Mouse (Mus musculus): Measurements from ENCODE around the gene Lamc2. TPM values are rescaled to one million over a fixed set of nuclear protein-coding genes. Genes with fewer than 3 reads are reported as not detected.

The Lamc2 gene
- polyA plus RNA-seq, 1 experiment, result 0.01 TPM

GRCm38 (mm10) chr1:153109346-153109745, 76.9 kb downstream of the Lamc2 start:
- Histone ChIP-seq H3K4me1 (ENCODE audit: control insufficient read depth) (no peaks in the 10 kb centered on the region), H3K36me3 (ENCODE audit: control insufficient read depth) (no peaks in the 10 kb centered on the region), H3K9me3 (ENCODE audit: control insufficient read depth, low read length) (no peaks in the 10 kb centered on the region), H3K4me3 (replicated peaks) (no peak overlapping the region), H3K27me3 (ENCODE audit: control insufficient read depth) (no peaks in the 10 kb centered on the region)
- TF ChIP-seq TAL1 (IDR thresholded peaks at IDR 0.05; ENCODE audit: low read length) (no peak), GATA1 (IDR thresholded peaks at IDR 0.05; ENCODE audit: low read length) (no peak)

- Histone ChIP-seq H3K9me3 (ENCODE audit: control insufficient read depth, low read length) (no peaks in the 10 kb centered on the region), H3K36me3 (ENCODE audit: control insufficient read depth) (no peaks in the 10 kb centered on the region), H3K27me3 (ENCODE audit: control insufficient read depth) (no peaks in the 10 kb centered on the region), H3K4me1 (ENCODE audit: control insufficient read depth) (no peaks in the 10 kb centered on the region), H3K4me3 (replicated peaks) (no peak overlapping the region)
- no peak for TF ChIP-seq GATA1 (IDR thresholded peaks at IDR 0.05; ENCODE audit: low read length)
- no peak for TF ChIP-seq TAL1 (IDR thresholded peaks at IDR 0.05; ENCODE audit: low read length)
Observed at GRCm38 (mm10) chr1:153107866-153108265, 78.4 kb downstream of the Lamc2 start.

- H3K4me1 ChIP-seq (ENCODE audit: control insufficient read depth), result no peaks in the 10 kb centered on the region
- no peak overlapping the region for H3K4me3 ChIP-seq (replicated peaks)
- H3K27me3 ChIP-seq (ENCODE audit: control insufficient read depth), result no peaks in the 10 kb centered on the region
- H3K9me3 ChIP-seq (ENCODE audit: control insufficient read depth, low read length), result no peaks in the 10 kb centered on the region
- no peaks in the 10 kb centered on the region for H3K36me3 ChIP-seq (ENCODE audit: control insufficient read depth)
- no peak for TF ChIP-seq GATA1 (IDR thresholded peaks at IDR 0.05; ENCODE audit: low read length)
- TF ChIP-seq TAL1 (IDR thresholded peaks at IDR 0.05; ENCODE audit: low read length), result no peak
Observed at GRCm38 (mm10) chr1:153104804-153105203, 81.4 kb downstream of the Lamc2 start.

DNA sequence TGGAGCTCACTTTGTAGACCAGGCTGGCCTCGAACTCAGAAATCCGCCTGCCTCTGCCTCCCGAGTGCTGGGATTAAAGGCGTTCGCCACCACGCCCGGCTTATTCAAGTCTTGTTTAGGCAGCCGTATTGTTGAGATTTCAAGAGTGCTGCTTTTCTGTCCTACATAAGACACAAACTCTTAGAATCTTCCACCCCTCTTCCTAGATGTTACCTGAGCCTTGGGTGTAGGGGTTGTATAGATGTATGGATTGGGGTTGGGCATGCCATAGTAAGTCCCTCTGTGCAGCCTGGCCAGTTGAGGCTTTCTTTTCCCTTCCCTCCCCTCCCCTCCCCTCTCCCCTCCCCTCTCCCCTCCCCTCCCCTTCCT, 83.1 kb downstream of the Lamc2 start:
- Histone ChIP-seq H3K9me3 (ENCODE audit: control insufficient read depth, low read length) (no peaks in the 10 kb centered on the region), H3K4me3 (replicated peaks) (no peak overlapping the region), H3K27me3 (ENCODE audit: control insufficient read depth) (no peaks in the 10 kb centered on the region), H3K36me3 (ENCODE audit: control insufficient read depth) (no peaks in the 10 kb centered on the region), H3K4me1 (ENCODE audit: control insufficient read depth) (no peaks in the 10 kb centered on the region)
- TF ChIP-seq TAL1 (IDR thresholded peaks at IDR 0.05; ENCODE audit: low read length) (no peak), GATA1 (IDR thresholded peaks at IDR 0.05; ENCODE audit: low read length) (no peak)

DNA sequence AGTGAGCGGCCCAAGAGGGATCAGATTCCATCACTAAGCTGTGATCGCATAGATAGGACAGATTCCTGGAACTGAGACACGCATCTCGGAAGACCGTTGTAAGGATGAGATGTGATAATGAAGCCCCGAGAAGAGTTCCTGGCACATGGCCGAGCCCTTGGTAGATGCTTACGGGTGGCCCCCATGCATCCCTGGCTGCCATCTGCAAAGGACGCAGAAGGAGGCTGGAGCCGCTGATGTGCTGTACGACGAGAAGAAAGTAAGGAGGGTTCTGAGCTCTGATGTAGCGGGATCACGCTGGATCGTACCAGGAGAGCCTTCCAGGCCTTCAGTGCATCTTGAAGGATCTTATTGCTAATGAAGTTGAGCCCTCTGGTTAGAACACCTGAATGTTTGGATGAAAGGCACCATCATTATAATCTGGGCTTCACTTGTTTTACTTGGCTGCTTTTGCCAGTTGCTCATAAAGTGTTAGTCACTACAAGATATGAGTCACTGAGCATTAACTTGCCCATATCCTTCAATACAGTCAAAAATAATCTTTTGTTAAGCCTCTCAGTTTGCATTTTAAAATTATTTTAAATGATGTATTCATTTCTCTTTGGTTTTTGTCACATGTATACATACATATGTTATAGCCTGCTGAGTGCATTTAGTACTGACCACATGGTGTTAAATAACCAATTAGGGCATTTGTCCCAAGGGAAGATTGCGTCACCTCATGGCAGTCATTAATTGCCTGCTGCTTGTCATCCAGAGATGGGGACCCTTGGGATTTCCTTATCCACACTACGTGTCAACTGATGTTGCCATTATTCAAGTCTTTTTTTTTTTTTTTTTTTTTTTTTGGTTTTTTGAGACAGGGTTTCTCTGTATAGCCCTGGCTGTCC, 83.7 kb downstream of the Lamc2 start:
- Histone ChIP-seq H3K4me3 (replicated peaks) (no peak overlapping the region), H3K27me3 (ENCODE audit: control insufficient read depth) (no peaks in the 10 kb centered on the region), H3K36me3 (ENCODE audit: control insufficient read depth) (no peaks in the 10 kb centered on the region), H3K4me1 (ENCODE audit: control insufficient read depth) (no peaks in the 10 kb centered on the region), H3K9me3 (ENCODE audit: control insufficient read depth, low read length) (no peaks in the 10 kb centered on the region)
- TF ChIP-seq TAL1 (IDR thresholded peaks at IDR 0.05; ENCODE audit: low read length) (no peak), GATA1 (IDR thresholded peaks at IDR 0.05; ENCODE audit: low read length) (no peak)

GRCm38 (mm10) chr1:153101327-153101880, 84.8 kb downstream of the Lamc2 start:
- no peak overlapping the region for H3K4me3 ChIP-seq (replicated peaks)
- H3K9me3 ChIP-seq (ENCODE audit: control insufficient read depth, low read length), result no peaks in the 10 kb centered on the region
- no peaks in the 10 kb centered on the region for H3K27me3 ChIP-seq (ENCODE audit: control insufficient read depth)
- no peaks in the 10 kb centered on the region for H3K4me1 ChIP-seq (ENCODE audit: control insufficient read depth)
- no peaks in the 10 kb centered on the region for H3K36me3 ChIP-seq (ENCODE audit: control insufficient read depth)
- TF ChIP-seq TAL1 (IDR thresholded peaks at IDR 0.05; ENCODE audit: low read length), result no peak
- no peak for TF ChIP-seq GATA1 (IDR thresholded peaks at IDR 0.05; ENCODE audit: low read length)

DNA sequence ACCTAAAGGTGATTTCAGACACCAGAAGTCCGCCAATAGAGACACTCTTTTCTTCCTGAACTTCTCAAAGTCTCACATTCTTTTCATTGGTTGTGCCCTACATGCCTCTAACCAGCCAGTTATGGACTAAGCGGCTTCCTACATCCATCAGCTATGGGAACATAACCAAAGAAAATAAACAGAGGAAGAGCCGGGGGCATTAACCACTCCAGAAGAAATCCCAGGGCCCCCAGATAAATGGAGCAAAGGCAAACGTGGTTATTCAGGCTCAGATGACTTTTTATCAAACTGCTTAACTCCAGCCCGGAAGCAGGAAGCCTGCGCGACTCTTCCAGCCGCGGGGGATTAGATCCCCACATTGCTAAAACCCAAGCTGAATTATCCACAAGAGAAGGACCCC, 85.3 kb downstream of the Lamc2 start:
- 0 out of 2 replicates have a peak, but pooled peaks cover 1% of the 10 kb centered on the region for H3K27me3 ChIP-seq (ENCODE audit: control insufficient read depth)
- no peak overlapping the region for H3K4me3 ChIP-seq (replicated peaks)
- H3K9me3 ChIP-seq (ENCODE audit: control insufficient read depth, low read length), result no peaks in the 10 kb centered on the region
- TF ChIP-seq GATA1 (IDR thresholded peaks at IDR 0.05; ENCODE audit: low read length) (no peak), TAL1 (IDR thresholded peaks at IDR 0.05; ENCODE audit: low read length) (no peak)
- no peaks in the 10 kb centered on the region for H3K4me1 ChIP-seq (ENCODE audit: control insufficient read depth)
- no peaks in the 10 kb centered on the region for H3K36me3 ChIP-seq (ENCODE audit: control insufficient read depth)

- no peaks in the 10 kb centered on the region for H3K4me1 ChIP-seq (ENCODE audit: control insufficient read depth)
- no peak overlapping the region for H3K4me3 ChIP-seq (replicated peaks)
- H3K27me3 ChIP-seq (ENCODE audit: control insufficient read depth), result 0 out of 2 replicates have a peak, but pooled peaks cover 3% of the 10 kb centered on the region
- no peaks in the 10 kb centered on the region for H3K36me3 ChIP-seq (ENCODE audit: control insufficient read depth)
- no peak for TF ChIP-seq GATA1 (IDR thresholded peaks at IDR 0.05; ENCODE audit: low read length)
- no peak for TF ChIP-seq TAL1 (IDR thresholded peaks at IDR 0.05; ENCODE audit: low read length)
- no peaks in the 10 kb centered on the region for H3K9me3 ChIP-seq (ENCODE audit: control insufficient read depth, low read length)
Observed at GRCm38 (mm10) chr1:153098586-153098985, 87.7 kb downstream of the Lamc2 start.

DNA sequence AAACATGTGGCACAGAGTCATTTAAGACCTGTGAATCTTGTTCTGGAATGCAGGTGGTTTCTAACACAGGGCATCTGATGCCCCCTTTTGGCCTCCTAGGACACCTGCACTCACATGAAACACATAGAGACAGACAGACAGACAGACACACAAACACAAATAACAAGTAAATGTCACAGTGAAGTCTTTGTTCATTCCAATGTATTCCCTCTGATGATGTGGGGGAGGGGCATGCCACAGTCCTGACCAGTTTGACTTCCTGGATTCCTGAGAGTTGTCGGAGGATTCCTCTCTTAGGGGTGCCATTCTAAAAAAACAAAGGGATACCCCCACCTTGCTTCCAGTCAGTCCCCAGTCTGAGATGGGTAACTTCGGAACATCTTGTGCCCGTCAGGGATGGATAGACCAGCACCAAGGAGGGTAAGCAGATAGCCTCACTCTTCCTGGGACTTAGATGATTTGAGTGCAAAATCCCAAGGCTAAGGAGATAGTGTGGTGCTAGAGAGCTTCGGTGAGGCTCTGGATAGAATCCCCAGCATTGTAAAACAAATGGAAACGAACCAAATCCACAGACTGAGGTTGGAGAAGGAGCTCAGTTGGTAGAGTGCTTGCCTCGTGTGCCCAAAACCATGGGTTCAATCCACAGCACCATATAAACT, 89.1 kb downstream of the Lamc2 start:
- Histone ChIP-seq H3K36me3 (ENCODE audit: control insufficient read depth) (no peaks in the 10 kb centered on the region), H3K9me3 (ENCODE audit: control insufficient read depth, low read length) (no peaks in the 10 kb centered on the region), H3K4me3 (replicated peaks) (no peak overlapping the region), H3K27me3 (ENCODE audit: control insufficient read depth) (0 out of 2 replicates have a peak, but pooled peaks cover 3% of the 10 kb centered on the region), H3K4me1 (ENCODE audit: control insufficient read depth) (no peaks in the 10 kb centered on the region)
- TF ChIP-seq GATA1 (IDR thresholded peaks at IDR 0.05; ENCODE audit: low read length) (no peak), TAL1 (IDR thresholded peaks at IDR 0.05; ENCODE audit: low read length) (no peak)
